Mouse (Mus musculus) liver, embryonic 12.5 days (tissue): ENCODE results near the gene Pard3. TPM values are rescaled to one million over a fixed set of nuclear protein-coding genes. Genes with fewer than 3 reads are reported as not detected.

Experiments
- ATAC-seq: fragments of 200-750 bp; cut with Nextera tagmentation; 2 replicates; pipeline ENCODE4 v1.8.0; 2017; ENCODE audit warnings: moderate number of reproducible peaks, mild to moderate bottlenecking, moderate library complexity
- H3K27ac ChIP-seq: fragments of 300-500 bp; sonication (generic); 2 replicates; pipeline ENCODE4 v1.5.1; 2016; ENCODE audit warnings: mild to moderate bottlenecking
- H3K27me3 ChIP-seq: fragments of 300-500 bp; sonication (generic); replicated peaks from 2 replicates; pipeline ENCODE4 v1.6.1; 2016; ENCODE audit warnings: mild to moderate bottlenecking, moderate library complexity
- H3K36me3 ChIP-seq: fragments of 300-500 bp; sonication (generic); 2 replicates; pipeline ENCODE4 v1.6.1; 2016; ENCODE audit warnings: mild to moderate bottlenecking, moderate library complexity
- H3K4me1 ChIP-seq: fragments of 300-500 bp; sonication (generic); 2 replicates; pipeline ENCODE4 v1.6.1; 2016
- H3K4me2 ChIP-seq: fragments of 300-500 bp; sonication (generic); 2 replicates; pipeline ENCODE4 v1.6.1; 2016; ENCODE audit warnings: mild to moderate bottlenecking, moderate library complexity
- H3K4me3 ChIP-seq: fragments of 300-500 bp; sonication (generic); 2 replicates; pipeline ENCODE4 v1.5.1; 2016; ENCODE audit warnings: mild to moderate bottlenecking, moderate library complexity
- H3K9ac ChIP-seq: fragments of 300-500 bp; sonication (generic); 2 replicates; pipeline ENCODE4 v1.6.1; 2016; ENCODE audit warnings: mild to moderate bottlenecking, moderate library complexity
- H3K9me3 ChIP-seq: fragments of 300-500 bp; sonication (generic); replicated peaks from 2 replicates; pipeline ENCODE4 v1.6.1; 2016; ENCODE audit warnings: mild to moderate bottlenecking, moderate library complexity
- WGBS: fragments of 180-500 bp; shearing (Covaris S2); methylation state at CpG from one replicate; pipeline ENCODE4 v1.1.7; 2016; ENCODE audit not compliant: insufficient replicate concordance; 5-methylcytosine and 5-hydroxymethylcytosine counted together
- polyA plus RNA-seq: library from polyadenylated mRNA; unstranded; fragments of >200 nt; fragmentation: Nextera tagmentation; extraction: Ambion mirVana; gene quantifications from 2 replicates; pipeline ENCODE4 v1.2.1, GENCODE M21; 2016

The Pard3 gene
- polyA plus RNA-seq, 1 experiment from 2014 or later, result 8.5 TPM

GRCm38 (mm10) chr8:127569212-127569611 lies 505.5 kb downstream of the Pard3 start:
- Histone ChIP-seq H3K9ac (no peak overlapping the region), H3K36me3 (no peaks in the 10 kb centered on the region), H3K27ac (no peak overlapping the region), H3K9me3 (no peaks in the 10 kb centered on the region), H3K4me3 (no peak overlapping the region), H3K27me3 (no peaks in the 10 kb centered on the region), H3K4me2 (no peak overlapping the region), H3K4me1 (no peaks in the 10 kb centered on the region)
- WGBS, result 80% methylated on average over 5 of the region's 5 CpGs
- ATAC-seq, result no peak

- H3K27ac ChIP-seq, result no peak overlapping the region
- whole genome bisulfite sequencing, result 81% methylated on average over 1 of the region's 1 CpGs
- no peaks in the 10 kb centered on the region for H3K4me1 ChIP-seq
- no peak overlapping the region for H3K4me3 ChIP-seq
- H3K36me3 ChIP-seq, result no peaks in the 10 kb centered on the region
- no peak overlapping the region for H3K4me2 ChIP-seq
- H3K9ac ChIP-seq, result no peak overlapping the region
- no peaks in the 10 kb centered on the region for H3K9me3 ChIP-seq
- H3K27me3 ChIP-seq, result no peaks in the 10 kb centered on the region
- 0 out of 2 replicates have a peak, but pooled peaks have one; percentile 37 for ATAC-seq
These were observed 506.8 kb downstream of the Pard3 start for GRCm38 (mm10) chr8:127570527-127570926.

GRCm38 (mm10) chr8:127572493-127572892 lies 508.8 kb downstream of the Pard3 start:
- Histone ChIP-seq H3K4me2 (no peak overlapping the region), H3K36me3 (no peaks in the 10 kb centered on the region), H3K4me3 (no peak overlapping the region), H3K4me1 (no peaks in the 10 kb centered on the region), H3K9ac (no peak overlapping the region), H3K27me3 (no peaks in the 10 kb centered on the region), H3K9me3 (no peaks in the 10 kb centered on the region), H3K27ac (no peak overlapping the region)
- ATAC-seq, result no peak
- 90% methylated on average over 4 of the region's 4 CpGs for WGBS

- Histone ChIP-seq H3K9me3 (no peaks in the 10 kb centered on the region), H3K4me3 (no peak overlapping the region), H3K4me2 (no peak overlapping the region), H3K4me1 (no peaks in the 10 kb centered on the region), H3K9ac (no peak overlapping the region), H3K27ac (no peak overlapping the region), H3K27me3 (no peaks in the 10 kb centered on the region), H3K36me3 (no peaks in the 10 kb centered on the region)
- ATAC-seq, result peak; percentile 58; the same call in 1 of the 2 replicates
- 71% methylated on average over 4 of the region's 4 CpGs for WGBS
These were observed 513.0 kb downstream of the Pard3 start for GRCm38 (mm10) chr8:127576657-127577056.

- no peak overlapping the region for H3K4me2 ChIP-seq
- ATAC-seq, result no peak
- WGBS, result 77% methylated on average over 6 of the region's 6 CpGs
- H3K9ac ChIP-seq, result no peak overlapping the region
- H3K4me3 ChIP-seq, result no peak overlapping the region
- no peak overlapping the region for H3K27ac ChIP-seq
- H3K27me3 ChIP-seq, result no peaks in the 10 kb centered on the region
- no peaks in the 10 kb centered on the region for H3K36me3 ChIP-seq
- H3K9me3 ChIP-seq, result no peaks in the 10 kb centered on the region
- H3K4me1 ChIP-seq, result no peaks in the 10 kb centered on the region
These were observed 514.0 kb downstream of the Pard3 start for GRCm38 (mm10) chr8:127577656-127578055.

- Histone ChIP-seq H3K4me2 (no peak overlapping the region), H3K27ac (no peak overlapping the region), H3K9me3 (no peaks in the 10 kb centered on the region), H3K9ac (no peak overlapping the region), H3K4me1 (no peaks in the 10 kb centered on the region), H3K27me3 (no peaks in the 10 kb centered on the region), H3K4me3 (no peak overlapping the region), H3K36me3 (no peaks in the 10 kb centered on the region)
- ATAC-seq, result peak; percentile 47; the same call in 1 of the 2 replicates
- WGBS, result 71% methylated on average over 9 of the region's 9 CpGs
These were observed 515.7 kb downstream of the Pard3 start for GRCm38 (mm10) chr8:127579436-127579835.

- Histone ChIP-seq H3K36me3 (no peaks in the 10 kb centered on the region), H3K4me3 (no peak overlapping the region), H3K9me3 (no peaks in the 10 kb centered on the region), H3K4me1 (no peaks in the 10 kb centered on the region), H3K9ac (no peak overlapping the region), H3K27me3 (no peaks in the 10 kb centered on the region), H3K27ac (no peak overlapping the region), H3K4me2 (no peak overlapping the region)
- ATAC-seq, result no peak
- 73% methylated on average over 2 of the region's 2 CpGs for WGBS
These were observed 519.7 kb downstream of the Pard3 start for GRCm38 (mm10) chr8:127583429-127583828.

- no peak for ATAC-seq
- Histone ChIP-seq H3K9me3 (no peaks in the 10 kb centered on the region), H3K9ac (no peak overlapping the region), H3K36me3 (no peaks in the 10 kb centered on the region), H3K27ac (no peak overlapping the region), H3K4me2 (no peak overlapping the region), H3K4me1 (no peaks in the 10 kb centered on the region), H3K27me3 (no peaks in the 10 kb centered on the region), H3K4me3 (no peak overlapping the region)
- WGBS, result 87% methylated on average over 8 of the region's 8 CpGs
These were observed 521.9 kb downstream of the Pard3 start for GRCm38 (mm10) chr8:127585618-127586017.

GRCm38 (mm10) chr8:127586681-127587080 lies 523.0 kb downstream of the Pard3 start:
- H3K9ac ChIP-seq, result no peak overlapping the region
- no peak overlapping the region for H3K4me3 ChIP-seq
- WGBS, result 53% methylated on average over 5 of the region's 5 CpGs
- H3K4me2 ChIP-seq, result no peak overlapping the region
- no peaks in the 10 kb centered on the region for H3K36me3 ChIP-seq
- H3K9me3 ChIP-seq, result no peaks in the 10 kb centered on the region
- ATAC-seq, result no peak
- H3K27me3 ChIP-seq, result no peaks in the 10 kb centered on the region
- no peak overlapping the region for H3K27ac ChIP-seq
- H3K4me1 ChIP-seq, result no peaks in the 10 kb centered on the region

GRCm38 (mm10) chr8:127588313-127588712 lies 524.6 kb downstream of the Pard3 start:
- Histone ChIP-seq H3K9me3 (no peaks in the 10 kb centered on the region), H3K4me2 (no peak overlapping the region), H3K36me3 (no peaks in the 10 kb centered on the region), H3K27ac (no peak overlapping the region), H3K9ac (no peak overlapping the region), H3K27me3 (no peaks in the 10 kb centered on the region), H3K4me3 (no peak overlapping the region), H3K4me1 (no peaks in the 10 kb centered on the region)
- no peak for ATAC-seq
- 66% methylated on average over 4 of the region's 4 CpGs for WGBS

- Histone ChIP-seq H3K9ac (no peak overlapping the region), H3K27ac (no peak overlapping the region), H3K36me3 (no peaks in the 10 kb centered on the region), H3K27me3 (no peaks in the 10 kb centered on the region), H3K9me3 (no peaks in the 10 kb centered on the region), H3K4me1 (no peaks in the 10 kb centered on the region), H3K4me2 (no peak overlapping the region), H3K4me3 (no peak overlapping the region)
- WGBS, result 19% methylated on average over 4 of the region's 4 CpGs
- peak; percentile 65; the same call in 1 of the 2 replicates for ATAC-seq
These were observed 525.6 kb downstream of the Pard3 start for GRCm38 (mm10) chr8:127589291-127589690.

- no peak for ATAC-seq
- whole genome bisulfite sequencing, result 83% methylated on average over 5 of the region's 5 CpGs
- H3K4me3 ChIP-seq, result no peak overlapping the region
These were observed 527.0 kb downstream of the Pard3 start for GRCm38 (mm10) chr8:127590674-127591186.

More at GRCm38 (mm10) chr8:127590674-127591186, 527.0 kb downstream of the Pard3 start:
- Histone ChIP-seq H3K9ac (no peak overlapping the region), H3K9me3 (no peaks in the 10 kb centered on the region), H3K36me3 (no peaks in the 10 kb centered on the region), H3K27me3 (no peaks in the 10 kb centered on the region), H3K27ac (no peak overlapping the region), H3K4me2 (no peak overlapping the region), H3K4me1 (no peaks in the 10 kb centered on the region)
